Mouse (Mus musculus): ENCODE results near the gene Mip.
"Not testable (repeated sequence)": the region's sequence is repeated elsewhere in the genome, so short reads cannot be mapped to it uniquely, and the experiment has no call there.

The Mip gene

GRCm38 (mm10) chr10:128225538-128225937 is at the start of gene Mip:
Gene Mip (plus strand): TSS chr10:128225838.
- DNase-seq = no peak

- peak; percentile 19 for DNase-seq
These were observed 49.5 kb upstream of the Mip start for GRCm38 (mm10) chr10:128175996-128176755.

- no peak for DNase-seq
These were observed 48.3 kb upstream of the Mip start for GRCm38 (mm10) chr10:128177316-128177715.

DNA sequence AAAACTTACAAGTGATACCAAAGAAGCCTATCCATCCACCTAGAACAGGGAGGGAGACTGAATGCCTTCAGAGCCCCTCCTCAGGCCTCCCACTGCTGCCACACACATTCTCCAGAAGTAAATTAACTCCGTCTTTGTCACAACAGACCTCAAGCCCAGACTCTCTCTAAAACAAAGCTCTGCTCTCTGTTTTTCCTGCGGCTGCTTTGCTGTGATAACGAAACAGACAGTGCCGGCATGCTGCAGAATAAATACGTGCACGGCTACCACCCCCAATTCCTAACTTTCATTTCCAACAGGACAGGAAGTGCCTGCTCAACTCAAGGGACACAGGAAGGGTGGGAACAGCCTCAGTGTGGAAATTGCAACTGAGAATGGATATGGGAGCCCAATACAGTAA is 45.6 kb upstream of the Mip start, which contains the start of gene Rbms2:
Gene Rbms2, minus strand, starts transcription at position 309 of the 400 bp plus-strand sequence.
- no peak for DNase-seq

GRCm38 (mm10) chr10:128184296-128184695 is 41.3 kb upstream of the Mip start:
- DNase-seq = no peak

- DNase-seq = no peak
These were observed 40.2 kb upstream of the Mip start for GRCm38 (mm10) chr10:128185277-128185940.

DNA sequence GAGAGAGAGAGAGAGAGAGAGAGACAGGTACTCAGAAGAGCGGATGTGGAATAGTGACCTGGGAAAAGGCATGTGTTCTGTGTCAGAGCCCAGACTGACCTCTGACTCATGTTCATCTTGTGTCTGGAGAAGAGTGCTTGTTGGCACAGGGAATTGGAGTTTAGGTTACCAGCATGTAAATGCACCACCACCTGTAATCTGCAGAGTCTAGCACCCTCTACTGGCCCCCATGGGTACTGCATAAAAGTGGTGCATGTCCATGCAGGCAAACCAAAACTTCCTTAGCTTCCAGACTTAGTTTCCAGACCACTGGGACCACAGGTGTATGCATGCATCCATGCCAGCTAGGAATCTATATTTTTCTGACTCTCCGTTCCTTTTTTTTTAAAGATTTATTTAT is 39.7 kb upstream of the Mip start:
- peak; percentile 43 for DNase-seq

GRCm38 (mm10) chr10:128187181-128187605 is 38.4 kb upstream of the Mip start:
- DNase-seq = no peak

DNA sequence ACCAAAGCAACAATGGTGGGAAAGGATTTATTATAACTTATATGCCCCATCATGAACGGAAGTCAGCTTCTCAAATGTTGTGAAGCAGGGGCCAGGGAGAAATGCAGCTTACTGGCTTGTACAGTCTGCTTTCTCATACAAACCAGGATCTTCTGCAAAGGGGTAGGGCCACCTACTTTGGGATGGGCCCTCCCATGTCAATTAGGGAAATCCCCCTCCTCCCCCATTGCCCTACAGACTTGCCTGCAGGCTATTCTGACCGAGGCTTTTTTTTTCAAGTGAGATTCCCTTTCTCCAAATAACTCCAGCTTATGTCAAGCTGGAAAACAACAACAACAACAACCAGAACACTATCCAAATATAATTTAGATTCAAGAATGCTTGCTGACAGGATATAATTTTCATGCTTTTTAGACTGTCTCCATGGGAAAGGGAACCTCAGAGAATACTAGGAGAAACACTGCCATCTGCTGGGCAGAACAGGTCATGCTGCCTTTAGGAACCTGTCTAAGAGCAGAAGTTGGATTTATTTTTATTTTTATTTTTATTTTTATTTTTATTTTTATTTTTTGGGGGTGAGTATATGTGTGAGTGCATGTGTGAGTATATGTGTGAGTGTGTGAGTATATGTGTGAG is 37.3 kb upstream of the Mip start:
- DNase-seq = peak; percentile 64

DNA sequence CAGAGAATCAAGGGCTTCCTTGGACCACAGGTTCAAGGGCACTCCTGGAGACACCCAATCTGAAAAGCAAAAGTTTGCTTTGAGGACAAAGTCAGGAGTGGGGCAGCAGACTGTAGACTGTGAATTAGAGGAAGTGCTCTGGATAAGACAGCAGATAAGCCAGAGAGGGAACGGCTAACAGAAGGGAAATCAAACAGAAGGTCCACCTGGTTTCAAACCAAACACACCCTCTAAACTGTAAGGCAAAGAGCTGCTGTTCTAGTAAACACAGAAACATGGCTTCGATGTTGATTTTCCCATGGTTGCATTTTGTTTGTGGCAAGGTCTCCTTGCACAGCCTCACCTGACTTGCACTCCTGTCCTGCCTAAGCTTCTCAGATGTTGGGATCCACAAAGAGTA is 34.2 kb upstream of the Mip start:
- no peak for DNase-seq

DNA sequence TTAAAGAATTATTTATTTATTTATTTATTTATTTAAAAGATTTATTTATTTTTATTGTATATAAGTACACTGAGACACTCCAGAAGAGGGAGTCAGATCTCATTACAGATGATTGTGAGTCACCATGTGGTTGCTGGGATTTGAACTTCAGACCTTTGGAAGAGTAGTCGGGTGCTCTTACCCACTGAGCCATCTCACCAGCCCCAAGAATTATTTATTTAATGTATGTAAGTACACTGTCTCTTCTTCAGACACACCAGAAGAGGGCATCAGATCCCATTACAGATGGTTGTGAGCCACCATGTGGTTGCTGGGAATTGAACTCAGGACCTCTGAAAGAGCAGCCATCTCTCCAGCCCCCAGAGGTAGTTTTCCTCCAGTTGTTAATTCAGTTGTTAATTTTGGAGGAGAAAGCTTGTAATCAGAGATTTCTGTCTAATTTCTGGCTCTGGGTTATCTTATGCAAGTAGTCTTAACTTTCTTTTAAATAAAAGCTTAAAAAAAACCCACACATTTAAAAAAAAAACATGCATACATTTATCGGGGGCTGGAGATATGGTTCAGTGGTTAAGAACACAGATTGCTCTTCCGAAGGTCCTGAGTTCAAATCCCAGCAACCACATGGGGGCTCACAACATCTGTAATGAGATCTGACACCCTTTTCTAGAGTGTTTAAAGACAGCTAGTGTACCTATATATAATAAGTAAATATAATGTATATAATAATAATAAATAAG is 33.4 kb upstream of the Mip start:
- not testable (repeated sequence) for DNase-seq

DNA sequence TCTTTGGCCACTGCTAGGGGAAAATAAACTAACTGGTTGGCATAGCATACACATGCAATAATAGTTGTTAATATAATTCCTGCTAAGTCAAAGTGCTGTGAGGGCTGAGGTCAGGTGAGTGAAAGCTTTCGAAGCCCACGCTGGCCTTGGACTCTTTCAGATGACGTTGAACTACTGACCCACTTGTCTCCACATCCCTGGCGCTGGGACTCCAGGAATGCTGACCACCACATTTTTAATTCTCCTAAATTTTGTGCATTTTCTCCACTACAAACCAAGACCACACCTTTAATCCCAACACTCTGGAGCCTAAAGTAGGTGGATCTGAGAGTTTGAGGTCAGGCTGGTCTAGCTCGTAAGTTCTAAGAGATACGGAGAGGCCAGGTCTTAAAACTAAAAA is 32.5 kb upstream of the Mip start:
- no peak for DNase-seq

- peak; percentile 97 for DNase-seq
These were observed 31.6 kb upstream of the Mip start, which contains the start of gene Gls2 for GRCm38 (mm10) chr10:128194024-128194550. Gene Gls2 (plus strand): TSS chr10:128194457.

DNA sequence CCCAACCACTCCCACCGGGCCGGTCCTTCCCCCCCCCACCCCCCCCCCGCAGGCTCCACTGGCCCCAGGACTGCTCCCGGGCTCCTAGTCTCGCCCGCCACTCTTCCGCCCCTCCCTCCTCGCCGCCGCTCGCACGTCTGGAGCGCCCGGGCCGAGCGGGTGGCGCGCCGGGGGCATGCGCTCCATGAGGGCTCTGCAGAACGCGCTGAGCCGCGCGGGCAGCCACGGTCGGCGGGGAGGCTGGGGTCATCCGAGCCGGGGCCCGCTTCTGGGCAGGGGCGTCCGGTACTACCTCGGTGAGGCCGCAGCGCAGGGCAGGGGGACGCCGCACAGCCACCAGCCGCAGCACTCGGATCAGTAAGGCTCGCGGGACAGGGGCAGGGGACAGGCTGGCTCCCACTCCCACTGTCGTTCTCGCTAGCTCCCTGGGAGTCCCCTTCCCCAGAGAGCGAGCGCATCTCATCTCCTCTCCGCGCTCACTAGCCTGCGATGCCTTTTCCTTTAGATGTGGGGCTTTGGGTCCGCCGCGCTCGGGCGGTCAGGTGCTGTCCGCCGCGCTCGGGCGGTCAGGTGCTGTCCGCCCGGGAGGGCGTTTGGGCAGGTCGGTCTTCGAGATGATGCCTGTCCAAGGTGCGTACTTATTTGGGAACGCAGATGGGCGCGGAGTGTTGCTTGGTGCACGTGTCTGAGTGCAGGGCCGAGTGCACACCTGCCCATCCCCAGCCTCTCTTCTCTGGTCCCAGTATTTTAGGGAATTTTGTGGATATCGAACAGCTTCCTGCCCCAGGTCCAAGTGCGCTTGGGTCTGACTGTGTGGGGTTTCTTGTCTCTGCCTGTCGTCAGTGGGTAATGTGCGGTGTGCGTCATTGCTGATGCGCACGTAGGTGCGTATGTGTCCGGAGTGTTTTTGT is 30.8 kb upstream of the Mip start:
- DNase-seq = peak; percentile 59

DNA sequence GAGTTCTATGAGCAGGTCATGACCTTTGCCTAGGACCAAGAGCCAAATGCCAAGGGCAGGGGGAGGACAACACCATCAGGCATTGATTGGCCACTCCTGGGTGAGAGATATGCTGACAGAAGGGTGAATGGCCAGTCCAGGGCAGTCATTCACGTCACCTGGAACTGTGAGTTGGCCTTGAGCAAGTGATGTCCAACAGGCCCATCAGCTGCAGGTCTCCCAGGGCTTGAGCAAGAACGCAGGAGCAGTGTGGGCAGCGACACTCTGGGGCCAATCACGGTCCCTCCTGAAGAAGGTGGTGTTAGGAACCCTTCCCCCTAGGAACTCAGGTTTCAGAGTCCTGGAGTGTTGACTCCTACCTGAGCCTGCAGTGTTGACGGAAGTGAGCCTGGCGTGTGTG is 23.8 kb upstream of the Mip start:
- DNase-seq = no peak

DNA sequence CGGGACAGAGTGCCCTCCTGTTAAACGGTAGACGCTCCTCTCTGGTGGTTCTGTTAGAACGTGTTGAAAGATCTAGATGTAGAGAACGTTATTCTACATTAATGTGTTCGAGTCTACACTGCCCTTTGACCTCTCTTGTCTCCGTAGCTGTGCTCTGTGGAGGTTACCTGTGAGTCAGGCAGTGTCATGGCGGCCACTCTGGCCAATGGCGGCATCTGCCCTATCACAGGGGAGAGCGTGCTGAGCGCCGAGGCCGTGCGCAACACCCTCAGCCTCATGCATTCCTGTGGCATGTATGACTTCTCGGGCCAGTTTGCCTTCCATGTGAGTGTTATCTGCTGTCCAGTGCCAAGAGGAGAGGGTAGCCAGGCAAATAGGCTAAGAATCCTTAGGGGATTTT is 20.7 kb upstream of the Mip start:
- no peak for DNase-seq

GRCm38 (mm10) chr10:128208326-128208725 is 17.3 kb upstream of the Mip start:
- peak; percentile 9 for DNase-seq

- DNase-seq = no peak
These were observed 16.2 kb upstream of the Mip start for GRCm38 (mm10) chr10:128209311-128210009.

- DNase-seq = no peak
These were observed 15.5 kb upstream of the Mip start for GRCm38 (mm10) chr10:128210131-128210530.

GRCm38 (mm10) chr10:128210954-128211353 is 14.7 kb upstream of the Mip start:
- peak; percentile 11 for DNase-seq
